Mouse (Mus musculus): ENCODE data around the gene Sdc3. TPM values are rescaled to one million over a fixed set of nuclear protein-coding genes. Genes with fewer than 3 reads are reported as not detected.

The Sdc3 gene
- polyA plus RNA-seq, 1 experiment from 2014 or later, result 10.1 TPM

- Histone ChIP-seq H3K4me2 (no peak overlapping the region), H3K4me1 (replicated peaks) (no peaks in the 10 kb centered on the region), H3K9me3 (replicated peaks) (no peaks in the 10 kb centered on the region), H3K4me3 (replicated peaks) (no peak overlapping the region), H3K27ac (replicated peaks) (no peak overlapping the region), H3K36me3 (replicated peaks) (no peaks in the 10 kb centered on the region), H3K27me3 (peaks cover 28% of the 10 kb centered on the region), H3K9ac (no peak overlapping the region)
- WGBS (ENCODE audit: insufficient replicate concordance), result 30% methylated on average over 15 of the region's 15 CpGs
- ATAC-seq (ENCODE audit: insufficient read depth), result no peak
Observed at GRCm38 (mm10) chr4:130860902-130861652, 68.7 kb downstream of the Sdc3 start.

- ATAC-seq (ENCODE audit: insufficient read depth), result no peak
- Histone ChIP-seq H3K27ac (replicated peaks) (no peak overlapping the region), H3K4me2 (no peak overlapping the region), H3K4me1 (replicated peaks) (no peaks in the 10 kb centered on the region), H3K4me3 (replicated peaks) (no peak overlapping the region), H3K27me3 (peaks cover 28% of the 10 kb centered on the region), H3K36me3 (replicated peaks) (no peaks in the 10 kb centered on the region), H3K9me3 (replicated peaks) (no peaks in the 10 kb centered on the region), H3K9ac (no peak overlapping the region)
- 4% methylated on average over 30 of the region's 30 CpGs for WGBS (ENCODE audit: insufficient replicate concordance)
Observed at GRCm38 (mm10) chr4:130861653-130862208, 69.4 kb downstream of the Sdc3 start.

- no peak for ATAC-seq (ENCODE audit: insufficient read depth)
- Histone ChIP-seq H3K9me3 (replicated peaks) (no peaks in the 10 kb centered on the region), H3K27ac (replicated peaks) (no peak overlapping the region), H3K36me3 (replicated peaks) (no peaks in the 10 kb centered on the region), H3K9ac (no peak overlapping the region), H3K4me3 (replicated peaks) (no peak overlapping the region), H3K4me2 (no peak overlapping the region), H3K27me3 (peaks cover 33% of the 10 kb centered on the region), H3K4me1 (replicated peaks) (no peaks in the 10 kb centered on the region)
- WGBS (ENCODE audit: insufficient replicate concordance), result 45% methylated on average over 5 of the region's 5 CpGs
Observed at GRCm38 (mm10) chr4:130862538-130862937, 70.2 kb downstream of the Sdc3 start.

GRCm38 (mm10) chr4:130865460-130865859 is 73.1 kb downstream of the Sdc3 start:
- no peaks in the 10 kb centered on the region for H3K36me3 ChIP-seq (replicated peaks)
- H3K9me3 ChIP-seq (replicated peaks), result no peaks in the 10 kb centered on the region
- H3K4me3 ChIP-seq (replicated peaks), result no peak overlapping the region
- ATAC-seq (ENCODE audit: insufficient read depth), result no peak
- no peaks in the 10 kb centered on the region for H3K4me1 ChIP-seq (replicated peaks)
- 33% methylated on average over 8 of the region's 9 CpGs for WGBS (ENCODE audit: insufficient replicate concordance)
- peaks cover 32% of the 10 kb centered on the region for H3K27me3 ChIP-seq
- no peak overlapping the region for H3K4me2 ChIP-seq
- H3K27ac ChIP-seq (replicated peaks), result no peak overlapping the region
- H3K9ac ChIP-seq, result no peak overlapping the region

GRCm38 (mm10) chr4:130865901-130866371 is 73.6 kb downstream of the Sdc3 start:
- WGBS (ENCODE audit: insufficient replicate concordance), result 26% methylated on average over 8 of the region's 8 CpGs
- Histone ChIP-seq H3K9ac (no peak overlapping the region), H3K4me1 (replicated peaks) (no peaks in the 10 kb centered on the region), H3K9me3 (replicated peaks) (no peaks in the 10 kb centered on the region), H3K4me2 (no peak overlapping the region), H3K4me3 (replicated peaks) (no peak overlapping the region), H3K27ac (replicated peaks) (no peak overlapping the region), H3K36me3 (replicated peaks) (no peaks in the 10 kb centered on the region), H3K27me3 (peaks cover 27% of the 10 kb centered on the region)
- no peak for ATAC-seq (ENCODE audit: insufficient read depth)

- Histone ChIP-seq H3K4me2 (no peak overlapping the region), H3K4me1 (replicated peaks) (no peaks in the 10 kb centered on the region), H3K27ac (replicated peaks) (no peak overlapping the region), H3K4me3 (replicated peaks) (no peak overlapping the region), H3K36me3 (replicated peaks) (no peaks in the 10 kb centered on the region), H3K9me3 (replicated peaks) (no peaks in the 10 kb centered on the region), H3K9ac (no peak overlapping the region), H3K27me3 (peaks cover 13% of the 10 kb centered on the region; the same call in 1 of the 2 replicates)
- WGBS (ENCODE audit: insufficient replicate concordance), result 34% methylated on average over 6 of the region's 6 CpGs
- no peak for ATAC-seq (ENCODE audit: insufficient read depth)
Observed at GRCm38 (mm10) chr4:130867940-130868339, 75.6 kb downstream of the Sdc3 start.

- ATAC-seq (ENCODE audit: insufficient read depth), result no peak
- WGBS (ENCODE audit: insufficient replicate concordance), result 35% methylated on average over 5 of the region's 5 CpGs
- H3K9ac ChIP-seq, result no peak overlapping the region
- no peak overlapping the region for H3K27ac ChIP-seq (replicated peaks)
- H3K4me3 ChIP-seq (replicated peaks), result no peak overlapping the region
- no peaks in the 10 kb centered on the region for H3K4me1 ChIP-seq (replicated peaks)
- H3K9me3 ChIP-seq (replicated peaks), result no peaks in the 10 kb centered on the region
- peaks cover 13% of the 10 kb centered on the region; the same call in 1 of the 2 replicates for H3K27me3 ChIP-seq
- H3K36me3 ChIP-seq (replicated peaks), result no peaks in the 10 kb centered on the region
- no peak overlapping the region for H3K4me2 ChIP-seq
Observed at GRCm38 (mm10) chr4:130868803-130869202, 76.5 kb downstream of the Sdc3 start.

GRCm38 (mm10) chr4:130872414-130872813 is 80.1 kb downstream of the Sdc3 start:
- Histone ChIP-seq H3K36me3 (replicated peaks) (no peaks in the 10 kb centered on the region), H3K27me3 (peaks cover 27% of the 10 kb centered on the region), H3K27ac (replicated peaks) (no peak overlapping the region), H3K4me3 (replicated peaks) (no peak overlapping the region), H3K4me2 (no peak overlapping the region), H3K4me1 (replicated peaks) (no peaks in the 10 kb centered on the region), H3K9me3 (replicated peaks) (no peaks in the 10 kb centered on the region), H3K9ac (no peak overlapping the region)
- WGBS (ENCODE audit: insufficient replicate concordance), result 49% methylated on average over 11 of the region's 11 CpGs
- ATAC-seq (ENCODE audit: insufficient read depth), result no peak

GRCm38 (mm10) chr4:130873440-130873839 is 81.1 kb downstream of the Sdc3 start:
- no peak for ATAC-seq (ENCODE audit: insufficient read depth)
- no peak overlapping the region for H3K27ac ChIP-seq (replicated peaks)
- H3K4me3 ChIP-seq (replicated peaks), result no peak overlapping the region
- H3K27me3 ChIP-seq, result peaks cover 25% of the 10 kb centered on the region
- 60% methylated on average over 5 of the region's 5 CpGs for WGBS (ENCODE audit: insufficient replicate concordance)
- no peaks in the 10 kb centered on the region for H3K36me3 ChIP-seq (replicated peaks)
- no peaks in the 10 kb centered on the region for H3K9me3 ChIP-seq (replicated peaks)
- no peak overlapping the region for H3K9ac ChIP-seq
- H3K4me2 ChIP-seq, result no peak overlapping the region
- no peaks in the 10 kb centered on the region for H3K4me1 ChIP-seq (replicated peaks)

- Histone ChIP-seq H3K4me1 (replicated peaks) (no peaks in the 10 kb centered on the region), H3K27me3 (peaks cover 22% of the 10 kb centered on the region), H3K27ac (replicated peaks) (no peak overlapping the region), H3K36me3 (replicated peaks) (no peaks in the 10 kb centered on the region), H3K4me3 (replicated peaks) (no peak overlapping the region), H3K4me2 (no peak overlapping the region), H3K9ac (no peak overlapping the region), H3K9me3 (replicated peaks) (no peaks in the 10 kb centered on the region)
- no peak for ATAC-seq (ENCODE audit: insufficient read depth)
- WGBS (ENCODE audit: insufficient replicate concordance), result 37% methylated on average over 10 of the region's 10 CpGs
Observed at GRCm38 (mm10) chr4:130874601-130875000, 82.3 kb downstream of the Sdc3 start.

Data from liver, embryonic 15.5 days (tissue).